Mouse (Mus musculus): ENCODE data around the gene Plin2. TPM values are rescaled to one million over a fixed set of nuclear protein-coding genes. Genes with fewer than 3 reads are reported as not detected.
"Not testable (repeated sequence)": the region's sequence is repeated elsewhere in the genome, so short reads cannot be mapped to it uniquely, and the experiment has no call there.

Gene Plin2
- polyA plus RNA-seq, 1 experiment from 2014 or later, result 88.9 TPM

DNA sequence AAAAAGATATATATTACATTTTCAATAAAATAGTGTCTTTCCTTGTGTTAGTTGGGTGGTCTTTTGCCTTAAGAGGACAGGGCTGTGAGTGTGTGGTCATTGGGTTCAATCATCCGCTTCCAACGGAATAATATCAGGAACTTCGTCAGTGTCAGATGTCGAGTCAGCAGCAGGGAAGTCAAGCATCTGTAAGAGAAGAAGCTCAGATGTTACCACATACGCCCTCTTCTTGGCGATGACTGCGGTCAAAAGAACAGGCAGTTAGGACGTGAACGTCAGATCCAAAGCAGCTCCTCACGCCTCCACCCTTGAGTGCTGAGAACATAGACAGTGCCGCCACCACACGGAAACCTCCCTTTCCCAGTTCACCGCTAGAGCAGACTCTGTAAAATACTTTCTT lies 21.5 kb downstream of the Plin2 start:
- H3K4me3 ChIP-seq; H3K36me3 ChIP-seq; H3K9me3 ChIP-seq; H3K27me3 ChIP-seq (ENCODE audit: insufficient read depth, poor library complexity, severe bottlenecking); H3K27ac ChIP-seq; H3K4me1 ChIP-seq (replicated peaks); DNase-seq (ENCODE audit: low spot score): not testable (repeated sequence)
- WGBS, result 95% methylated on average over 12 of the region's 13 CpGs

DNA sequence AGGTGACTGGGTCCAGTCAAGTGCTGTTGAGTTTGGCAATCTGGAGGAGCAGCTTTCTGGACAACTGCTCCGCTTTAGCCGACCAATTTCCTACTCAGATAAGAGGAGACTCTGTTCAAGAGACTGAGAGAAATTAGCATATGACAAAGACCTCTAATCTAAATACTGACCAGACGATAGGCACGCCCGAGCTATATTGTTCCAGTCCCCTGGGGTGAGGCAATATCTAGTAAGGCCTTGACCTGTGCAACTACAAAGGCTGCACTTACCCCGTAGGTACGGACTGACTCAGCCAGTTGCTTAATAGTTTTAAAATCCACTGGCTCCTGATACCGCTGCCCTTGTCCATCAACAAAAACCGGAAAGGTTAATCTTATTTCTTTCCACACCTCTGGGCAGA lies 32.3 kb downstream of the Plin2 start:
- not testable (repeated sequence) for H3K27ac ChIP-seq
- WGBS, result 89% methylated on average over 9 of the region's 9 CpGs

DNA sequence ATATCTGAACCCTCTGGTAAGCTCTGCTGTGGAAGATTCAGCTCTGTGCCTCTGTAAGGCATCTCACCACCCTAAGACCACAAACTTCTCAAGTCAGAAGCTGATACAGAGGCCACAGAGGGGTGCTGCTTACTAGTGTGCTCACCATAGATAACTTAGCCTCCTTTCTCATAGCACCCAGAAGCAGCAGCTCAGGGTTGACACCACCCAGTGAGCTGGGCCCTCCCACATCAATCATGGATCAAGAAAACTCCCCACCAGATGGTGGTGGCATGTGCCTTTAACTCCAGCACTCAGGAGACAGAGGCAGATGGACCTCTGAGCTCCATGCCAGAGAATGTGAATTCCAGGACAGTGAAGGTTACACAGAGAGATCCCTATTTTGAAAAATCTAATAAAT lies 35.0 kb downstream of the Plin2 start:
- H3K4me3 ChIP-seq; H3K9me3 ChIP-seq; H3K27me3 ChIP-seq (ENCODE audit: insufficient read depth, poor library complexity, severe bottlenecking); DNase-seq (ENCODE audit: low spot score); H3K36me3 ChIP-seq; H3K27ac ChIP-seq; H3K4me1 ChIP-seq (replicated peaks): not testable (repeated sequence)

More for the DNA sequence above, 32.3 kb downstream of the Plin2 start:
- not testable (repeated sequence) for H3K4me3 ChIP-seq; H3K27me3 ChIP-seq (ENCODE audit: insufficient read depth, poor library complexity, severe bottlenecking); H3K4me1 ChIP-seq (replicated peaks); DNase-seq (ENCODE audit: low spot score); H3K36me3 ChIP-seq; H3K9me3 ChIP-seq

DNA sequence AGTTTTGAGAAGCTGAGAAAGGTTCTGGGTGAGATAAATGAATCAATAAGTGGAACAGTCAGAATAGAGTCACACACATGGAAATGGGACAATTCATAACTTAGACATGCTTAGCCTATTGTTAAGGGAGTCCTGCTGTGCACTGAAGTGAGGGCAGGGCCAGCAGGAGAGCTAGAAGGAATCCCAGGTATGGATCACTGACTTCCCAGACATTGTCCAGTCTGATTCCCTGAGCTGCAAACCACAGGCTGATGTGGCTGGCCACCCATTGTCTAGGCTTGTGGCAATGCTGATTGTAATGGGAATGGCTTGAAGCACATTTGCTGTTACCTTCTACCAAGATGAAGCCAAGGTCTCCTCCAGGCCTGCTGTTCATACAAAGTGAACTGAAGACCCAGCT lies 35.5 kb downstream of the Plin2 start:
- DNase-seq (ENCODE audit: low spot score); H3K4me3 ChIP-seq; H3K27ac ChIP-seq; H3K27me3 ChIP-seq (ENCODE audit: insufficient read depth, poor library complexity, severe bottlenecking); H3K9me3 ChIP-seq; H3K36me3 ChIP-seq; H3K4me1 ChIP-seq (replicated peaks): not testable (repeated sequence)

DNA sequence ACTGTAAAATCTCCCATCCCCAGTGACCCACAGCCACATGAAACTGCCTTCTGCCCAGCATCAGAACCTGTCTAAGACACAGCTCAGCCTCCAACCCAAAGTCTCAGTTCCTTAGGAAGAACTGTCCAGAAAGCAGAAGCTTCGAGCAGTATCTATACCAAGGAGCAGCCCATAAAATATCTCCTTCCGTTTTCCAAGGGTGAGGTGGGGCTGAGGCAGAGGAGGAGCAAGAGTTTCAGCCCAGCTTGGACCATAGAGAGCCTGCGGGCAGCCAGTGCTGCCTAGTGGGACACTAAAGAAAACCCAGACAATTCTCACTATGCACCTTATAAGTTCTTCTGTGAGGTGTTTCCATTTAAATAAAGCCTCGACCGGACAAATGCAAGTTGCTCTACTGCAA lies 37.3 kb downstream of the Plin2 start:
- H3K9me3 ChIP-seq; DNase-seq (ENCODE audit: low spot score); H3K36me3 ChIP-seq; H3K4me3 ChIP-seq; H3K27ac ChIP-seq; H3K4me1 ChIP-seq (replicated peaks); H3K27me3 ChIP-seq (ENCODE audit: insufficient read depth, poor library complexity, severe bottlenecking): not testable (repeated sequence)
- WGBS, result 84% methylated on average over 5 of the region's 5 CpGs

DNA sequence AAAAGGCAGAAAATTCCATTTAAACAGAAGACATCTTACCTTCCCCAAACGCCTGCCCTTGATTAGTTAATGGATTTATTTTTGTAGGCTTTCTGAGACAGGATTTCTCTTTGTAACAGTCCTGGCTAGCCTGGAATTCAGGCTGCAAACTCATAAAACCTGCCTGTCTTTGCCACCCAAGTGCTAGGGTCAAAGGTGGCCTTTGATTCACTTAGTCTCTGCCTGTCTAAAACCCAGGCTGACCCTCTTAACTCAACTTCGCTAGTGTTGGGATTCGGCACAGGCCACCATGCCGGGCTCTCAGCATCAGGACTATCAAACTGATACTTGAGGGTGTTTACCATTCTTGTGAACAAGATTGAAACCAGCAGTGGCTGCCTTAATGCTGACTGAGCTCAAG lies 38.0 kb downstream of the Plin2 start:
- 60% methylated on average over 4 of the region's 4 CpGs for WGBS
- peak; percentile 4 for DNase-seq (ENCODE audit: low spot score)

DNA sequence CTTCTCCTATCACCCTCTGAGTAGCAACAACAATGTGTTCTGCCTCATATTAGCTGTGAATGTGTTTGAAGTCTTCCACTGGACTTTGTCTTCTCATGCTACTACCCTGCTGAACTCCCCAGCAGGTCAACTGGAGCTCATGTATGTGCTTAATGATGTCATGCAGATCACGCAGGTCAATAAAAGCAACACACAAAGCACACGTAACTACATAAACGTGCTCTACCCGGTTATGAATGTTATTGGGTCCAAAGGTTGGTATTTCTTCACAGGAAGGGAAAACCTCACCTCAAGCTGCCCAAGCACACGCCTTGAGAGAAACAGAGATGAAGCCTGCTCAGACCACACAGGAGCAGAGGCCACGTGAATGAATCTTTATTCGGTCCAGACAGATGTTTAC lies 43.4 kb downstream of the Plin2 start:
- 92% methylated on average over 7 of the region's 7 CpGs for WGBS
- H3K4me3 ChIP-seq, result not testable (repeated sequence)

More for the DNA sequence above, 38.0 kb downstream of the Plin2 start:
- Histone ChIP-seq H3K27me3 (ENCODE audit: insufficient read depth, poor library complexity, severe bottlenecking) (no peaks in the 10 kb centered on the region), H3K36me3 (no peaks in the 10 kb centered on the region), H3K4me3 (no peak overlapping the region), H3K4me1 (replicated peaks) (peaks cover 3% of the 10 kb centered on the region; the same call in 1 of the 2 replicates), H3K9me3 (no peaks in the 10 kb centered on the region), H3K27ac (no peak overlapping the region)

DNA sequence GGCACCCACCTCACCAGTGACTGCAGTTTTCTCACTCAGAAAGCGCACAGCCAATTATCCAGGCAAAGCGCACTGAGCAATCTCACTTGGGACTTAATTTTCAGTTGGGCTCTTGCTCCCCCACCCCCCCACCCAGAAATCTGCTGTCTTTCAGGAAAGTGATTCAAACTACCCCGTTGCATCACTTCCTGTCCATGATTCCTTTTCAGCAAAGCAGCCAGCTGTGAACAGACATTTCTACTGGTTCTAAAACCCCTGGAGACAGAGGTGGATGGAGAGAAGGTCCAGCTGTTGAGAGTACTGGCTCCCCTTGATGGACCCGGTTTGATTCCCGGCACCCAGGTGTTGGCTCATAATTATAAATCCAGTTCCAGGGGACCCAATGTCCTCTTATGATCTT lies 44.4 kb downstream of the Plin2 start:
- DNase-seq (ENCODE audit: low spot score), result no peak
- no peaks in the 10 kb centered on the region for H3K9me3 ChIP-seq
- no peaks in the 10 kb centered on the region for H3K27me3 ChIP-seq (ENCODE audit: insufficient read depth, poor library complexity, severe bottlenecking)
- WGBS, result 88% methylated on average over 5 of the region's 5 CpGs
- no peaks in the 10 kb centered on the region for H3K36me3 ChIP-seq
- no peak overlapping the region for H3K4me3 ChIP-seq
- no peaks in the 10 kb centered on the region for H3K4me1 ChIP-seq (replicated peaks)
- no peak overlapping the region for H3K27ac ChIP-seq

More for the DNA sequence above, 43.4 kb downstream of the Plin2 start:
- not testable (repeated sequence) for H3K9me3 ChIP-seq; H3K27me3 ChIP-seq (ENCODE audit: insufficient read depth, poor library complexity, severe bottlenecking); H3K4me1 ChIP-seq (replicated peaks); DNase-seq (ENCODE audit: low spot score); H3K36me3 ChIP-seq; H3K27ac ChIP-seq

DNA sequence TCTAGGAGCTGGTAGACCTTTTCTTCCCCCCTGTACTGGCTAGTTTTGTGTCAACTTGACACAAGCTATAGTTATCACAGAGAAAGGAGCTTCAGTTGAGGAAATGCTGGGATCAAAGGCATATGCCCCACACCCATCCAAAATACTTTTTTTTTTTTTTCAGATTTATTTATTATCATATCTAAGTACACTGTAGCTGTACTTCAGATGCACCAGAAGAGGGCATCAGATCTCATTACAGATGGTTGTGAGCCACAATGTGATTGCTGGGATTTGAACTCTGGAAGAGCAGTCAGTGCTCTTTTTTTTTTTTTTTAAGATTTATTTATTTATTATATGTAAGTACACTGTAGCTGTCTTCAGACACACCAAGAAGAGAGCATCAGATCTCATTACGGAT lies 47.3 kb downstream of the Plin2 start:
- WGBS, result 82% methylated on average over 1 of the region's 1 CpGs
- not testable (repeated sequence) for H3K27me3 ChIP-seq (ENCODE audit: insufficient read depth, poor library complexity, severe bottlenecking); H3K4me1 ChIP-seq (replicated peaks); H3K27ac ChIP-seq; H3K36me3 ChIP-seq; H3K9me3 ChIP-seq; DNase-seq (ENCODE audit: low spot score); H3K4me3 ChIP-seq

DNA sequence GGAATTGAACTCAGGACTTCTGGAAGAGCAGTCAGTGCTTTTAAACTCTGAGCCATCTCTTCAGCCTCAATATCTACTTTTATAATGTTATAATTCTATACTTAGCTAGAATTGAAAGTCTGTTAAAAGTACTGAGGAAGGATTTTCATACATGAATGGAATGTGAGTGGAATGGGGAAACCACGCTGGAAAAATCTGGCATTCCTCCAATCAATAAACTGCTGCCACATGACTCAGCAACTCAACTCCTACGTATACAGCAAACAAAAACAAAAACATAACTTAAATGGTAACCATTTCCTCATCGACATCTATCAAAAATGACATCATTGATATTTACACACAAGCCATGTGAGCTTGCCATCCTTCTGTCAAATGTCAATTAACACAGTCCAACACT lies 47.7 kb downstream of the Plin2 start:
- no peaks in the 10 kb centered on the region for H3K4me1 ChIP-seq (replicated peaks)
- H3K27ac ChIP-seq, result no peak overlapping the region
- no peak for DNase-seq (ENCODE audit: low spot score)
- WGBS, result 79% methylated on average over 3 of the region's 3 CpGs
- no peaks in the 10 kb centered on the region for H3K9me3 ChIP-seq
- H3K27me3 ChIP-seq (ENCODE audit: insufficient read depth, poor library complexity, severe bottlenecking), result no peaks in the 10 kb centered on the region
- no peak overlapping the region for H3K4me3 ChIP-seq
- no peaks in the 10 kb centered on the region for H3K36me3 ChIP-seq

DNA sequence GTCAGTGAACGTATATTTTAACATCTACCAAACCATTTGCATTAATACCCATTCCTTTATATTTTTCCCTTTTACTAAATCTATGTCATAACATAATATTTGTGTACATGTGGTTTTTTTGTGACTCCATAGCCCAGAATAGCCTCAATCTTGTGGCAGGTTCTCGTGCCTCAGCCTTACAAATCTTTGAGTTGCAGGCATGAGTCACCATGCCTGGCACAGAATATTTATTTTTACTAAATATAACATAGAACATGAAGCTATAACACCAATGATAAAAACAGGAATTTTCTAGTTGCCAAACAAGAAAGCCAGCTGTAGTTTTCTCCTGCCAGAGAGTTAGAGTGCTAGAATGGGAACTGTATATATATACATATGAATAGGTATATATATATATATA lies 49.4 kb downstream of the Plin2 start:
- DNase-seq (ENCODE audit: low spot score), result no peak
- no peak overlapping the region for H3K4me3 ChIP-seq
- no peaks in the 10 kb centered on the region for H3K27me3 ChIP-seq (ENCODE audit: insufficient read depth, poor library complexity, severe bottlenecking)
- H3K4me1 ChIP-seq (replicated peaks), result no peaks in the 10 kb centered on the region
- no peak overlapping the region for H3K27ac ChIP-seq
- no peaks in the 10 kb centered on the region for H3K36me3 ChIP-seq
- WGBS, result 72% methylated on average over 2 of the region's 2 CpGs
- H3K9me3 ChIP-seq, result no peaks in the 10 kb centered on the region

DNA sequence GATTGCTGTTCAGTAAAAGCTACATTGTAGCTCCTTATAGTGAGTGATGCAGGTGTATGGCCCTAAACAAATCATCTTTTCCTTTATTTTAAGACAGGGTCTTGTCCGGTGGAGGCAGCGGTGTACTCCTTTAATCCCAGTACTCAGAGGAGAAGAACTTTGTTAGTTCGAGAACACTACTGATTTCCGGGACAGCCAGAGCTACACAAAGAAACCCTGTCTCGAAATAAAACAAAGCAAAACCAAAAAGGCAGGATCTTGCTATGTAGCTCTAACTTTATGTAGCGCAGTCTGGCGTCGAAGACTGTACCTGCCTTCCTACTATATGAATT lies 57.6 kb downstream of the Plin2 start:
- peaks cover 24% of the 10 kb centered on the region for H3K36me3 ChIP-seq
- no peak for DNase-seq (ENCODE audit: low spot score)
- H3K4me3 ChIP-seq, result peak overlapping the region; percentile 93
- WGBS, result 33% methylated on average over 8 of the region's 8 CpGs
- H3K27me3 ChIP-seq (ENCODE audit: insufficient read depth, poor library complexity, severe bottlenecking), result no peaks in the 10 kb centered on the region
- no peaks in the 10 kb centered on the region for H3K9me3 ChIP-seq
- peak overlapping the region; percentile 84 for H3K27ac ChIP-seq
- peaks cover 19% of the 10 kb centered on the region for H3K4me1 ChIP-seq (replicated peaks)

DNA sequence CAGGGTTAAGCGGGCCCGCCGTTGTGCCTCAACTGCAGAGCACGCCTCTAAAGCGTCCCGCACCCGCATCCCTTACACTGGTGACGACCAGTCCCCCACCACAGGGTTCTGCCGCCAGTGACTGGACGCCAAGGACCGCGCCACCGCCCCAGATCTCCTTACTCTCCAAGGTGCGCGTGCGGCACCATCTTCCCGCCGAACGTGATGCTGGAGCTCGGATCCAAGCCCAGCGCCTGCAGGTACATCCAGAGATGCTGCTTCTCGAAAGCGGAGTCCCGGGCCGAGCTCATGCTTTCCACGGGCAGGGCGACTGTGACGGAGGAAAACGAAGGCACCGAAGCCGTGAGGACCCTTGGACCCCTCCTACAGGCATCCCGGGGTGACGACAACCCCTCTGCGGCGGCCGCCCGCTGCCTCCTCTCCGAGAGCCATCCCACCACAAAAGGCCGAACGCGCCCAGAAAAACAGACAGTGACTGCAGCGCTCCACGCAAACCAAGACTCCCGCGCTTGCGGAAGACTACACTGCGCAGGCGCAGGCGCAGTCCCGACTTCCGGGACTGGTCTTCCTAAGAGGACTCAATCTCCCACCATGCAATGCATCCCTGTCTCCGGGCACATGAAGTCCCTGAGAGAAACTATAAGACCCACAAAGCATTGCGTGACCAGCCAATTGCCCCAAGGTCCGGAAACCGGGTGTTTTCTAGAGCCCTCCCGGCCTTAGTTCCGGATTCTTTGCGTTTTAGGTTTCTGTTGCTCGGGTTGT lies 58.2 kb downstream of the Plin2 start, which contains the start of gene Haus6:
TSS of gene Haus6 (minus strand) at position 532 of the 765 bp plus-strand sequence.
- H3K36me3 ChIP-seq, result peaks cover 29% of the 10 kb centered on the region
- peaks cover 19% of the 10 kb centered on the region for H3K4me1 ChIP-seq (replicated peaks)
- H3K9me3 ChIP-seq, result no peaks in the 10 kb centered on the region
- H3K27ac ChIP-seq, result peak within 1 kb of the TSS; percentile 90
- DNase-seq (ENCODE audit: low spot score), result peak; percentile 92
- WGBS, result under 1% methylated on average over 59 of the region's 59 CpGs
- no peaks in the 10 kb centered on the region for H3K27me3 ChIP-seq (ENCODE audit: insufficient read depth, poor library complexity, severe bottlenecking)
- H3K4me3 ChIP-seq, result peak within 1 kb of the TSS; percentile 93
